Mouse (Mus musculus) urinary bladder, adult 2 months (tissue): ENCODE measurements around the gene Dbn1. TPM values are rescaled to one million over a fixed set of nuclear protein-coding genes. Genes with fewer than 3 reads are reported as not detected.

Experiments used
- DNase-seq: peaks from one replicate; pipeline ENCODE4 v3.0.0; 2022; ENCODE audit warnings: low spot score
- polyA plus RNA-seq: library from polyadenylated mRNA; depleted of rRNA; stranded (reverse); fragments of >200 nt; gene quantifications from 2 replicates; pipeline ENCODE4 v1.2.3, GENCODE M21; 2012

The Dbn1 gene
- polyA plus RNA-seq, 1 experiment = 43.0 TPM

DNA sequence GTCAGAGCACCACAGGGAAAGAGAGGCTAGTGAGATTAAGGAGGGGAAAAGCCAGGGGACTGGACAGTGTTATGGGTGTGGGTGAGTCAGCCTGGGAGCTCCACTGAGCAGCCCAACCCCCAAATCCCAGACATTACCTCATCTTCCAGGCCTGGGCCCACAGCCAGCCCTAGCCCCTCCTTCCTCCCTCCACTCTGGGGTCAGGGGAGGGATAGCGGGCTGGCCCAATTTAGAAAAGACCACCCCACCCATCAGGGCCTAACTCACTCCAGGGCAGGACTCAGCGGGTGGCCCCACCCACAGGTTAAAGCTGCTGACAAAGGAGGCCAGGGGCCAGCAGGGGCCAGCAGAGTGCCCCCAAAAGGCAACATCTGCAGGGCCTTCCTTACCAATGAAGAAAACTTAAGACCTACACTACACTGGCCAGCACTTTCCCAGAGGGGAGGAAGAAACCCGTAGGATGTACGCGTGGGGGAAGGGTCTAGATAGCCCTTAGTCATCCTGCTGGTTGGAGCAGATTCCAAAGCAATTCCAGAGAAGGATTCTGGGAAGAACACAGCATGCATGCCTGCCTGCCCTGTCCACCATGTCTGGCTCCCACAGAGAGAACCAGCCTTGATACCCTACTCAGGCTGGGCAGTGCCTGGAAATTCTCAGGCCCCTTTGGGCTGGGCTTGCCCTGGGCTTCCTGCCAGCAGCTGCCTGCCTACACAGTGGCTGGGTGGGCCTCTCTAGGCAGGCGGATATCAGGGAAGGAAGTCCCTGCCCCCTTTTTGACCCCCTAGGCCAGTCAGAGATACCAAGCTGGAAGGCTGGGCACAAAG is 23.0 kb upstream of the Dbn1 start:
- peak; percentile 63 for DNase-seq

DNA sequence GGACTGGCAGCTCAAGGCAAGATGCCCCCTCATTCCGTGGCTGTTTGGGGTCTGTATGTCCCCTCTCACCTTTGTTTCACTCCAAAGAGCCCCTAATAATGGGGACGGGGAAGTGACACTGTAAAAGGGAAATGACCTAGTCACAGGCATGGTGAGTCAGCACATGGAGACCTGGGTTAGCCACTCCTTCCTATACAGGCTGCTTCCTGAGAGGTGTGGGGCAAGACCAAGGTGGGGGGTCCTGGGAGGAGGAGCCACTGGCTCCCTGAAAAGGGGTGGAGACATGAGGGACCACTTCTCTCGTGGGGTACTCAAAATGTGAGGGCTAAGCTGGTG is 22.4 kb upstream of the Dbn1 start:
- no peak for DNase-seq

DNA sequence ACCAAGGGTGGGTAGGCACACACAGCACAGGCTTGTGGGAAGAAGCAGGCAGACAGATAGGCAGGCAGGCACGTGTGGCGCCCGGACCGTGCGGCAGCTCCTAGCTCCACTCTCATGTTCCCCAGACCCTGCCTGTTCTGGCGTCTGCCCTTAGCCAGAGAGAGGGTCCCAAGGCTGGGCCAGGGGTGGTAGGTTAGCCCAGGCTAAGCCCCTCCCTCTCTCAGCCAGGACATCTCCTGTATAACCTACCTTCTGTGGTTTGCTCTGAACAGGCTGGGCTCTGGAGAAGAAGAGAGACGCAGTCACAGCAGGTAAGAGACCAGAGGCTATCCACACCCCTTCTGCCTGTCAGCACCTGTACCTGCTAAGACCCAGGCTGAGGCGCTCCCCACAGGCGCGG is 20.6 kb upstream of the Dbn1 start:
- no peak for DNase-seq

DNA sequence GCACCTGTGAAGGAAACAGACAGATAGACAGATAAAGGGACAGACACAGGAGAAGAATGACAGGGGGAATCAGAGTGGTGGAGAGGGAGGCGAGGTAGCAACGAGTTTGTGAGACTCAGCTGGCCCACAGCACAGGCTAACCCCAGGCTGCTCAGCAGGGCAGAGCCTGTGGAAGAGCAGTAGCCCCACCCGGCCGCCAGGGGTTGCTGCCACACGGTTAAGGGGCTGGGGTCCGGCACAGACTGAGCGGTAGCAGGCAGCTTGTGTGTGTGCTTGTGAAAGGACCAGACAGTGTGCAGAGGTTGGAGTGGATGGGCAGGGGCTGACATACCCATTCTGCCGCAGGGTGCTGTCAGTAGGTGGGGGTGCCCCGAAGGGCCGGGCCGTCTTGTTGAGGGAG is 20.0 kb upstream of the Dbn1 start:
- no peak for DNase-seq

DNA sequence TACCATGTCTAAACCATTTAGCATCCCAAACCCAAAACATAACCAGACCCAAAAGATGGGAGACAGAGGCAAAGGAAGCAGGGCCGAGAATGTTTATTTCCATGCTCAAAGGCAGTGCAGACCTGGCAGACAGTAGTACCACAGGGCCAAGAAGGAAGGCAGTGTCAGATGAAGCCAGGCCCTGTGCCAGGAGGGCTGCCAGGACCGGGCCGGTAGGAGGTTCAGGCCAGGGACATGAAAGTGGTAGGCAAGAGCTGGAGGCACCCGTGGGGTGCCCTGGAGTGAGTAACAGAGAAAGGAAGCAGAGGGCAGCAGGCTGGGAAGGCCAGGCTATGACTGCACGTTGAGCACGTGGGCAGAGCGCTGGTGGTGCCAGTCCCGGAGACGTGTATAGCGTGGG is 18.8 kb upstream of the Dbn1 start:
- no peak for DNase-seq

DNA sequence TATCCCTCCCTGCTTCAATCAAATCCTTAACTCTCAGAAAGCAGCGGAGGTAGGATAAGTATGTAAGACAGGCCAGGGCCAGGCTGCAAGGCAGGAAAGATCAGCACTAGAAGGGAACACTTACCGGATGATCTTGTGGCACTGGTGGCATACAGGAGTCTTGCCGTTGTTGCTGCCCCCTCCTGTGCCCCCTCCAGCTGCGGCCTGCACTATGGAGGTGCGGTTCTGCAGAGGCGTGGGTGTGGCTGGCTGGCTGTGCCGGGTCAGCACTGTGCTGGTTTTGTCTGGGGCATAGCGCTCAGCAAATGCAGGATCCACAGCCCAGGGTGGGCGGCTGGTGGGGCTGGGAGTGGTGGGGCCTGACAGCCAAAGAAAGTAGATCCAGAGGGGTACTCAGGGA is 17.9 kb upstream of the Dbn1 start:
- no peak for DNase-seq

DNA sequence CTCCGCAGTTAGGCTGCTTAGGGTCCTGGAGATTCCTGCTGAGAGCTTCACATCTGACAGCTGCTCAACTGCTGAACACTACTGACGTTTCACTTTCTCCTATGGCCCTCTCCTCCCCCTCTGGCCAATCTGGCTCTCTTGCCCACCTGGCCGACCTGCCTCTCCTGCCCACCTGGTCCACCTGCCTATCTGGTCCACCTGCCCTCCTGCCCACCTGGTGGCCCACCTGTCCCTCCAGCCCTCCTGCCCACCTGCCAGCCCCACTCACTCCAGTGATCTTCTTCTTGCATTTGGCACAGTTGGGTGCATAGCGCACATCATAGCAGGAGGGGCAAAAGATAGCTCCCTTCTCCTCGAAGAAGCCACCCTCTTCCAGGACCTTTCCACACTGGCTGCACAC is 16.5 kb upstream of the Dbn1 start:
- DNase-seq = no peak

DNA sequence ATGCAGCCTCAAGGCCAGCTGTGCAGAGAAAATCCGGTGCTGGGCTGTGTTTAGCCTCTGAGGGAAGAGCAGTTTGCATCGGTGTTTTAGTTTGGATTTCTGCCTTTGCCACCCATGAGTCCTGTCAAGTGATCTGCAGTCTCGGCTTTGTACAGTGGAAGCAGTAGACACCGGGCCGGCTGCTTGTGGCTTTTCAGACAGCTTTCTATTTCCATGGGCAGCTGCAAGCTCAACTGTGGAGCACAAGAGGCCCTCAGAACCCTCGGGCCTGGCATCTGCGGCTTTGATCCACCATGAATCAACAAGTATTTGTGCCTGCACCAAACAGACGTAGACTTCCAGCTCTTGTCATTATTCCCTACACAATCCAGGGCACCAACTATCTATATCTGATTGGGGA is 14.5 kb upstream of the Dbn1 start:
- no peak for DNase-seq

DNA sequence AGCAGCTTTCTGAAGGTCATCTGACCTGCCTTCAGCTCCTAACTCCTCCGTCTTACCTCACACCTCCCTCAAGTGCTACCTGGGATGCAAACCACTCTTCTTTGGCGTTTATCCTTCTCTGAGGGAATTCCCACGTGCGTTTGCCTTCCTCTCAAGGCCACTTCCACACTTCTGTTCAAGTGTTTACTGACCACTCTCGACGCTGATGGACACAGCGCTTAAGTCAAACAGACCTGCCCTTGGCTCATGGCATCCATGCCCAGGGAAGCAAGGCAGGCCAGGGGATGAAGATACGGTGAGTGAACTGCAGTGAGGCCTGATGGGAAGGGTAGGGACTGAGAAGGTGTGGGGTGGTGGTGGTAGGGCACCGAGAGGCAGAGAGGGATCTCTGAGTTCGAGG is 12.7 kb upstream of the Dbn1 start:
- DNase-seq = no peak

DNA sequence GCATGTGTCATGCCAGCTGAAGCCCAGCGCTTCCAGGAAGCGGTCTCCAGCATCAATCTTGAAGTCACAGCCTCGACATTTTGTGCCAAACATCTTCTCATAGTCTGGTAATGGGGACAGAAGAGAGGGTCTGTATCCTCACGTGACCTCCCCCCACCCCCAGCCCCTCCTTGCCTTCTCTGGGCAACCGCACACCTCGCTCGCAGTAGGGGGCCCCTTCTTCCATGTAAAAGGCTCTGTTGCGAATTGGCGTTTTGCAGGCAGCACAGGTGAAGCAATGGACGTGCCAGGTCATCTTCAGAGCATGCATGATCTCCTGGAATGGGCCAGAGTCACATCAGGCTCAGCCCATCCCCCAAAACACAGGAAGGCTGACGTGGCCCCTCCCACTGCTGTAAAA is 11.0 kb upstream of the Dbn1 start:
- no peak for DNase-seq

DNA sequence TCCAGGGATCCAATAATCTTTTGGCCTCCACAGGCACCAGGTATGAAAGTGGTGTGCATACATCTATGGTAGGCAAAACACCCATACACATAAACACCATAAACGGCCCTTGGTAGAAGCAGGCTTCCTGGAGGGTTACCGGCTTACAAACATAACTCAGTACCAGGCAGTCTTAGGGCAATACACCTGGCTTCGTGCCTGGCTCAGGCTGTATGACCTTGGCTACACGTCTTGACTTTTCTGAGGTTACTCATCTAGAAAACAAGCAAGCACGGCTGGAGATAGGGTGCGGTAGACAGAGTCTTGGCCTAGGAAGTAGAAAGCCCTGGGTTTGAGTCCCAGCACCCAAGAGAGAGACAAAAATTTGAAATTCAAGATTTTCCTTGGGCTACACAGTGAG is 8.8 kb upstream of the Dbn1 start:
- no peak for DNase-seq

DNA sequence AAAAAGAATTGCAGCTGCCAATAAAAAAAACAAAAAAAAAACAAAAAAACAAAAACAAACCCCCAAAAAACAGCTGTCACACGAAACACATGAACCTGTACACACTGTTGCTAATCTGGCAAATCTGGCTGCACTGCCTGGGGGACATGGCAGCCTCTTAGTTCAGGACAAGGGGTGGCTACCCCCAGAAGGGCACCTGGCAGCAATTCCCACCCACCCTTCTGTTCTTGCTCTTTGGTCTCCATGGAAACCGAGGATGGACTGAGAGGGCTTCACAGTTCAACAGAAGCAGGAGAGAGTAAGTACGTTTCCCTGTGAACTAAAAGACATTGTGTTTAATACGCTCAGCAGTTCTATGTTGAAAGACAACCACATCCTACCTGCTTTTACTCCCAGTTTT is 7.8 kb upstream of the Dbn1 start:
- DNase-seq = no peak

DNA sequence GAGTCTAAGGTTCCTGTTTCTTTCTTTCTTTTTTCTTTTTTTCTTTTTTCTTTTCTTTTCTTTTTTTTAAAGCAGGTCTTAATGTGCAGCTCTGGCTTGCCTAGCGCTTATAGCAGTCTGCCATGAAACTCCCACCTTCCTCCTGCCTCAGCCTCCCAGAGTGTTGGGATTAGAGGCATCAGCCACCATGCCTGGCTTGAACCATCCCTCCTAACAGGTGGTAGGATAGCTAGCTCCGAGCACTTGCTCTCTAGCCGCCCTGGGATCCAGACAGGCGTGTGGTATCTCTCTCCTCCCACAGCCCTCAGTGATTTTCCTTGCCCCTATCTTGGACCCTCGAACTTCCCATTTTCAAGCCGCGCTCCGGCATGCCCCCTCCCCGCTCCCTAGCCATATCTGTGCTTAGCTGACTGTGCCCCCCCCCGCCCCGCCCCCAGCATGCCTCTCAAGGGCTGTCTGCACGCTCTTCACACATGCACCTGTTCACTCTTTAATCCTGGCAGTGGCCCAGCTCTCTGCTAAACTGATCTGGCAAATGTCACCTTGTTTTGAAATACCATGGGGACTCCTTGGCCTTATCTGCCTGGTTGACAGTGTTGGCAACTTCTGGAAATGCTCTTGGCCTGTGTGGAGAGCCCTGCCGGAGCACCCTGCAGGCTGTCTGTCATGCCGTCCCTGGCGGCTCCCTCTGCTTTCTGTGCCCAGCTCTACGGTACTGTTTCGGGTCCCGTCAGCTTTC is 7.1 kb upstream of the Dbn1 start:
- no peak for DNase-seq

DNA sequence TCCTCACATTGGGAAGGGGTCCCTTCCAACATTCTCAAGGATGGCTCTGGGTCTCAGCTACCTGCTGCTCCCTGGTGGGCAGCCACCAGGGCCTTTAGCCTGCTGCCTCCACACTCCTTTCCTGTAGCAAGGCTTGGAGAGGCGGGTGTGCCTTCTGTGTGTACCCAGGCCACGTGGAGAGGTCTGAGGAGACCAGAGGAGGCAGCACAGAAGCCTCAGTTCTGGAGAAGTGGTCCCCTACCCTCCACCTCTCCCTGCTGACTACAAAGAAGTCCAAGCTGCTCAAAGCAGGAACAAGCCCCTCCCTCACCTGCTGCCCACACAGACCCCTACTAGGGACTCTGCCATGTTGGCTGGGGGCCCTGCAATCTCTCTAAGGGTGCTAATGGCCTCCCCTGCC is 6.3 kb upstream of the Dbn1 start:
- no peak for DNase-seq

DNA sequence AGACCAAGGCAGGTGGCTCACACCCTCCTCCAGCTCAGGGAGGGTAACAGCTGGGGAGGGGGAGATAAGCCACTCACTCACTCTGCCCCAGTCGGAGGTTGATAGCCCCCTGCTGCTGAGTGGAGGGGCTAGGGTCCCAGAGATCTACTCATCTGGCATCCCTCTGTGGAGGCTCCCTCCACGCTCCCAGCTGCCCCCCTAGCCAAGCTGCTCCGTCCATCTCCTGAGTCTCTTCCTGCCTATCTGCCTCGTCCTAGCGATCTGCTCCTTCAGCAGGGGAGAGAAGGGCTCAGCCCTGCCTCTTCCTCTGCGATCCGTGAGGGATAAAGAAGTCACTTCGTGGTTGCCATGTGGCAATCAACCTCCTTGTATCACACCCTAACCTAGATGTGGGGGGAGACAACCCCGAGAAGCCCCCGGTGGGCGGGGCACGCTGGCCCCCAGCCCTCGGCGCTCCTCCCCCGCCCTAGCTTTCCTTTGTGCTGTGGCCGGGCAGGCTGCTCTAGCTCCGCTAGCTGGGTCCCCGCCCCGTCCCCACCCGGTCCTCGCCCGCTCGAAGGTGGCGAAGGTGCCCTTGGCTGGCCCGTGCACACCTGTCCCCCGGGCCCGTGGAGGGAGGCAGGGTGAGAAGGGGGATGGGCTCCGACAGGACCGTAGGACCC is 864 bp downstream of the Dbn1 start:
- no peak for DNase-seq

DNA sequence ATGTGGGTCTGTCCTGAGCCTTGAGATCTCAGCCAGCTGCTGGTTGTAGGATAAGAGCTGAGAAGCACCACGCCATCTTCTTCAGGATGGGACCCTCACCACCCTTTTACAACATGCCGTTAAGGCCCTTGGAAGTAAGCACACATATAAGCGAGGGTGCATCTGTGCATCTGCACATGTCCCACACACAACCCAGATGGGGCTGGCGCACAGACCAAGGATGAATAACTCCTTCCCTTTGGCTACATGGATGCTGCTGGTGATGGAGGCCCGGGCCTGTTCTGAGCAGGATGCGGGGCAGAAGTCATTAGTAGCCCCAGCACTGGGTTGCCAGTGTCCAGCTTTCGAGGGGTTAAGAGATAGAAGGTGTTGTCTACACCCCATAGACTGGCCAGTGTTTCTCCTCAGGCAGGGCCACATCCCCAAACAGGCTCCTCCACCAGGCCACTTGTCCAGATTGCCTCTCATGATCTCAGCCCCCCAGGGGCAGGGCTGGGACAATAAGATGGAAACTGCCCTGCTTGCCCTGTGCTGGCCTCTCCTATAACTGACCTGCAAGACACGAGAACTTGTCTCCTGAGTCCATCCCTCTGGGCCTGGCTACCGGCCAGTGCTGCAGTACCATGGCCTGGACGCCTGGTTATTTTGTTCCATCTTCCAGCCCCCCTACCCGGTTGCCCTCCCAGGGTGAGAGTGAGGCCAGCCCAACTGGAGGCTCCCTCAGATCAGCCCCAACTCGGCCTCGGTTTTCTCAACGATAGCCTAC is 1.7 kb downstream of the Dbn1 start:
- DNase-seq = no peak

DNA sequence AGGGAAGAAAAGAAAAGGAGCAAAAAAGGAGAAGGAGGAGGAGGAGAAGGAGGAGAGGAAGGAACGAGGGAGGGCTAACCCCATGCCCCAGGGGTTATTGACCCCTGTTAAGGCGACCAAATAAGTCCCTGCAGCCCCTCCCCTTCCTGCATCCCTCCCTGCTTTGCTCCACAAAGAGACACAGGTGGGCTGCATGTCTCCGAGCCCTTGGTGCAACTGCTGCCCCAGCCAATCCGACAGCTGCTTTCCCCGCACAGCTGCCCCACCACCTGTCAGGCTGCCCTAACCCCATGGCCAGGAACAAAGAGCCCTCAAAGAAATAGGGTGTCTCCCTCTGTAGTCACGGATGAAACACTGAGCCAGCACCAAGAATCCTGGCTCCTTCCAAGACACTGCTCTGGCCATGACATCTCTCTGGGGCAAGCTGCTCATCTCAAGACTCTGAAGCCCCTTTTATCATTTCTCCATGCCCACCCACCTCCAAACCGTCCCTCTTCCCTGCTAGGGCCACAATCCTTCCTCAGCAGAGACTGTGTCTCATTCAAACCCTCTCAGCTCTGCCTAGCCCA is 3.3 kb downstream of the Dbn1 start:
- DNase-seq = no peak

DNA sequence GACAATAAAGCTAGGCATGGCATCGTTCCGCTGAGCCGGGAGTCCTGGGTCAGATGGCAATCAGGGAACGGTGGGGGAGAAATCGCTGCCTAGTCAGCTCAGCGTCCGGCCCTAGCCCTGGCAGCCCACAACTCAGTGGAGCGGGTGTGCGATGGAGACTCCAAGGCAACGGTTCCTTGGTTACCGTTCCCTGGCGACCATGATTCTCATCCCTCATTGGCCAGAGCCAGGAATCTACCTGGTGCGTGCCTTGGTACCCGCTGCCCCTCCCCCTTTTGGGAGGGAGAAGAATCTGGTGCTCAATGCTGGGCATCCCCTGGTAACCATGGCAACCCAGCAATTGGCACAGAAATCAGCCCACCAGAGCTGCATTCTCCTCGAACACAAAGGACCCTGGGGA is 4.3 kb downstream of the Dbn1 start:
- no peak for DNase-seq

DNA sequence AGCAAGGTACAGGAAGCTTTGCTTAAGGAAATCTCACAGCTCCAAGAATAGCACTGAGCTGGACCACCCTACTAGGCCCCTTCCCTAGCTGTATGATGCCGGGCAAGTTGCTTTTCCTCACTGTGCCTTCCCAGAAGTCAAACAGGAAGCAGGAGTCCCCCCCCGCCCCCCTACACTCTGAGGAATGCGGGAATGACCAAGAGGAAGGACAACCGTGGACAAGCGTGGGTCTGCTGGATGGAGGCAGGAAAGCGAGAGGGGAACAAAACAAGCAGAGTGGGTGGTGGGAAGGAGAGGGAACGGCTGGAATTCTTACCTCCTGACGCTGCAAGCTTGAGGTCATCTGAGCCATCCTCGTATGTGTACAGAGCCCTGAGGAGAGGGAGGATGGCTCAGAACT is 4.8 kb downstream of the Dbn1 start:
- DNase-seq = no peak

DNA sequence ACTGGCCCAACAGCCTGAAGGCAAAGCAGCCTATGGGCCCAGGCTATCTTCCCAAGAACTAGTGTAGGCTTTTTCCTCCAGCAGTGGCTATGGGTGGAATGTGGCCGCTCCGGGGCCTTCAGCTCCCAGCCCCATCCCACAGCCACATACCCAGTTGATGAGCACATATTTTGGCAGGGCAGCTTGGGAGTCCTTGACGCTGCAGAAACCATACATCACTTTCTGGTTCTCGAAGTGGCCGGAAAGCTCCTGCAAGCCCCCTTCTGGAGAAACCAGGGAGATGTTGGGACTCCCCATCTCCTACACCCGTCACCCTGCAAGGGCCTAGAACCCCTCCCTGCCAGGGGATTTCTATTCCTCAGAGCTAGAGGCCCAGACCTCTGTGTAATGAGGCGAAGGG is 5.4 kb downstream of the Dbn1 start:
- no peak for DNase-seq

DNA sequence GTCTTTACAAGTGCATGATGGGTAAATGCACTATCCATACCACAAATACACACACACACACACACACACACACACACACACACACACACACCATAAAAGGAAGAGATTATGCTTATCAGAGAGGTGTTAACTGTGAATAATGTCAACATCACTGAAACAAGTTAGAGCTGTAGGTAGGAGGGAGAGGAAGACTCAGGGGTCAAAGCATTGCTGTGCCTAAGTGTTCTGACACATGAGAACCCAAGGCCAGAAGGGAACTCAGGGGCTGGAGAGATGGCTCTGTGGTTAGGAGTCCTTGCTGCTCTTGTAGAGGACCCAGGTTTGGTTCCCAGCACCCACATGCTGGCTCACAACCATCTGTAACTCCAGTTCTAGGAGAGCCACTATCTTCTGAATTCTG is 8.0 kb downstream of the Dbn1 start:
- DNase-seq = no peak

DNA sequence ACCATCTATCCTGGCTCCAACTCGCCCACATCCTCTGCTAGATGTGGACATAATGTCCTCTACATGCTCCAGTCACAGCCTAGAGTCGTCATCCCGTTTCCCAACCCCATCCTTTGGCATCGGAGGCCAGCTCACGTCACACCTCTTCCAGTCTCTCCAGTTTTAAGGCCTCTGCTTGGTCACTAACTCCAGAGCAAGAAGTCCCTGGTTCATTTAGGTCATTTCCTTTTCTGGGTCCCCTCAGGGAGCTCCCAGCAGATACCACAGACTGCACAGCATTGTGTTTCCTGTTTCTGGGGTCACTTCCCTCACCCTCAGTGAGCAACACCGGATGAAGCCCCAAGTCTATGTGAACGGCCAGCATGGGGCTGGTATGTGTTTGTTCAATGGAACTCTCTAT is 8.9 kb downstream of the Dbn1 start:
- no peak for DNase-seq
